Mouse (Mus musculus) midbrain, embryonic 14.5 days (tissue): ENCODE measurements around the gene Kcnd1. TPM values are rescaled to one million over a fixed set of nuclear protein-coding genes. Genes with fewer than 3 reads are reported as not detected.

Experiments used
- ATAC-seq: fragments of 200-750 bp; cut with Nextera tagmentation; 2 replicates; pipeline ENCODE4 v1.8.0; 2017; ENCODE audit warnings: moderate number of reproducible peaks, moderate library complexity; ENCODE audit not compliant: low FRiP score, low TSS enrichment
- DNase-seq: peaks from one replicate; pipeline ENCODE4 v3.0.0-alpha.2; 2015
- H3K27ac ChIP-seq: fragments of 300-500 bp; sonication (generic); replicated peaks from 2 replicates; pipeline ENCODE4 v1.5.1; 2014; ENCODE audit warnings: mild to moderate bottlenecking, low read depth, low read length, moderate library complexity
- H3K27me3 ChIP-seq: fragments of 300-500 bp; sonication (generic); 2 replicates; pipeline ENCODE4 v1.6.1; 2014; ENCODE audit warnings: low read length, control low read depth, mixed read lengths; ENCODE audit not compliant: control insufficient read depth, insufficient read depth
- H3K36me3 ChIP-seq: fragments of 300-500 bp; sonication (generic); 2 replicates; pipeline ENCODE4 v1.6.1; 2014; ENCODE audit warnings: low read length, control low read depth; ENCODE audit not compliant: control insufficient read depth, insufficient read depth
- H3K4me1 ChIP-seq: fragments of 300-500 bp; sonication (generic); 2 replicates; pipeline ENCODE4 v1.6.1; 2014; ENCODE audit warnings: mild to moderate bottlenecking, antibody characterized with exemption, low read length, control low read depth; ENCODE audit not compliant: control insufficient read depth, insufficient read depth
- H3K4me2 ChIP-seq: fragments of 300-500 bp; sonication (generic); 2 replicates; pipeline ENCODE4 v1.6.1; 2014; ENCODE audit warnings: mild to moderate bottlenecking, low read length, moderate library complexity
- H3K4me3 ChIP-seq: fragments of 300-500 bp; sonication (generic); replicated peaks from 2 replicates; pipeline ENCODE4 v1.5.1; 2014; ENCODE audit warnings: low read depth, low read length
- H3K9ac ChIP-seq: fragments of 300-500 bp; sonication (generic); replicated peaks from 2 replicates; pipeline ENCODE4 v1.6.1; 2014; ENCODE audit warnings: mild to moderate bottlenecking, low read length, moderate library complexity
- H3K9me3 ChIP-seq: fragments of 300-500 bp; sonication (generic); 2 replicates; pipeline ENCODE4 v1.6.1; 2016; ENCODE audit warnings: low read length, control low read depth, mixed read lengths; ENCODE audit not compliant: control insufficient read depth
- WGBS: fragments of 180-500 bp; shearing (Covaris S2); extraction: QIAGEN DNeasy Blood & Tissue Kit; methylation state at CpG from one replicate; pipeline ENCODE4 v1.1.7; 2014; 5-methylcytosine and 5-hydroxymethylcytosine counted together
- polyA plus RNA-seq: library from polyadenylated mRNA; unstranded; fragments of >200 nt; fragmentation: Nextera tagmentation; extraction: Ambion mirVana; gene quantifications from 2 replicates; pipeline ENCODE4 v1.2.1, GENCODE M21; 2014

Gene Kcnd1
- polyA plus RNA-seq, 1 experiment from 2014 or later, result 1.7 TPM

DNA sequence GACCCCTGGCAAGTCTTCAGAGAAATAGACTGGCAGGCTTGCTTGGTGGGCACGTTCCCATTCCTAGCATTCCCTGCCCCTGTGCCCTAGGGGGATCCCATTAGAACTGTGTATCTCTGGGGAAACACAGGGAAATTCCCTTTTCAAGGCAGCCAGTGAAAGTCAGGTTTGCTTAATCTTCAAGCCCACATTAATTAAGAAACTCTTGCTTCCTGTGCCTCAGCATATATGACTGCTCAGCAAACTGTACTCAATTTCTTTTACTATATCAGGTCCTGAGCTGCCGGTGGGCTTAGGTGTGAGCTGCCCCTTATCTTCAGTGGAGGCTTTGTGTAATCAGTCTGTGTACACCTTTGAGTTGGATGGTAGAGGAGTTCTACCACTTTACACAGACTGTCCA is 43.7 kb downstream of the Kcnd1 start:
- ATAC-seq (no peak), DNase-seq (no peak)
- Histone ChIP-seq H3K27ac (no peak overlapping the region), H3K4me1 (no peaks in the 10 kb centered on the region), H3K9ac (no peak overlapping the region), H3K4me2 (no peak overlapping the region), H3K36me3 (peaks cover 9% of the 10 kb centered on the region; the same call in 1 of the 2 replicates), H3K27me3 (no peaks in the 10 kb centered on the region), H3K4me3 (no peak overlapping the region), H3K9me3 (no peaks in the 10 kb centered on the region)
- WGBS, result 67% methylated on average over 2 of the region's 2 CpGs

DNA sequence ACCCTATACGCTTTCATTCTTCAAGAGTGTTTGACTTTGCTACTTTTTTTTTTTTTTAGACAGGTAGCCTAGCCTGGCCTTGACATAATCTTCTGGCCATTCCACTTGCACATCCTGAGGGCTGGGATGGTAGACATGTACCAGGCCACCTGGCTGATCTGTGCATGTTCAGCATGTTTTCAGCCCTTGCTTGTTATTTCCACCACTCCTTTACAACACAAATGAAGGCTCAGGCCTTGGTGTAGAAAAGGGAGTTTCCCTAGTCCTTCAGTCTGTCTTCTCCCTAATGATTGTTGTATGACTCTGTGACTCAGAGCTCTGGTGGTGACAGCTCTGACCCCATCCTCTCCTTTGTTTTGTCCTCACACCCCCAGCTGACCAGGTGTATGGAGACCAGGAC is 45.1 kb downstream of the Kcnd1 start:
- 100% methylated on average over 1 of the region's 1 CpGs for WGBS
- Histone ChIP-seq H3K4me3 (no peak overlapping the region), H3K4me1 (no peaks in the 10 kb centered on the region), H3K36me3 (peaks cover 12% of the 10 kb centered on the region; the same call in 1 of the 2 replicates), H3K9me3 (no peaks in the 10 kb centered on the region), H3K4me2 (no peak overlapping the region), H3K27ac (no peak overlapping the region), H3K27me3 (no peaks in the 10 kb centered on the region), H3K9ac (no peak overlapping the region)
- no peak for DNase-seq
- ATAC-seq, result no peak

DNA sequence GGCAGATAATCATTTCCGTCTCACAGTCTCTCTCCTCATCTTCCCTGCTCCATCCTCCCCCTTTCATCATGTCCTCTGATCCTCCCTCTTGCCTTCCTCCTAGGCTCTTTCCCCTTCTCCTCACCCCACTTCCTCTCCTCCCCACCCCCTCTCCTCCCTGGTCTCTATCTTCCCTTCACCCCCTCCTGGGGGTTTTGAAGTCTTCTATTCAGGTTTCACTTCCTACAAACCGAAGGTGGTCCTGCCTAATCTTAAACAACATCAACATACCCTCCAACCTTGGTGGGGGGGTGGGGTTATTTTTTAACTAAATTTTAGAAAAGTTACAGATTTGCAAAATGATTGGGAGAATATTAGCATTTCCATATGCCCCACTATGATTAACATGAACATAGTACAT is 46.4 kb downstream of the Kcnd1 start:
- H3K9ac ChIP-seq, result no peak overlapping the region
- DNase-seq (no peak), ATAC-seq (no peak)
- no peaks in the 10 kb centered on the region for H3K27me3 ChIP-seq
- no peaks in the 10 kb centered on the region for H3K9me3 ChIP-seq
- H3K4me1 ChIP-seq, result no peaks in the 10 kb centered on the region
- H3K27ac ChIP-seq, result no peak overlapping the region
- 53% methylated on average over 2 of the region's 2 CpGs for WGBS
- no peak overlapping the region for H3K4me2 ChIP-seq
- peaks cover 16% of the 10 kb centered on the region; the same call in 1 of the 2 replicates for H3K36me3 ChIP-seq
- no peak overlapping the region for H3K4me3 ChIP-seq

DNA sequence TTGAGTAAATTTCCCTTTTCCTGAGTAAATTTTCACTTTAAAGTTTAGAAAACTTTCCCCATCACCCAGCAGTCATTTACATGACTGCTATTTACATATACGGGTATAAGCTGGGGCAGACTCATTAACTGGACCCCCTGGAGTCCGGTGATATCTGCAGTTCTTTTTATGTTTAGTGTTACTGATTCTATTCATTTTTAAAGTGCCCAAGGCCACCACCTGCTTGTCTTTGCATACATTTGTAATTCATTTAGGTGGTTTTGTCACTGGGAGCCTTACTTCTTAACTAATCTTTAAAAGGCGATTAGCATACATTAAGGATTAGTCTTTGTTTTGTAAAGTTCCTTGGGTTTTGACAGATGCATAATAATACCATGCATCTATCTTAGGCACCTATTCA is 47.7 kb downstream of the Kcnd1 start:
- Histone ChIP-seq H3K4me3 (no peak overlapping the region), H3K27ac (no peak overlapping the region), H3K4me1 (no peaks in the 10 kb centered on the region), H3K9ac (no peak overlapping the region), H3K36me3 (peaks cover 21% of the 10 kb centered on the region; the same call in 1 of the 2 replicates), H3K27me3 (no peaks in the 10 kb centered on the region), H3K4me2 (no peak overlapping the region), H3K9me3 (no peaks in the 10 kb centered on the region)
- peak; percentile 31 for DNase-seq
- no peak for ATAC-seq
- WGBS, result 17% methylated on average over 3 of the region's 3 CpGs

DNA sequence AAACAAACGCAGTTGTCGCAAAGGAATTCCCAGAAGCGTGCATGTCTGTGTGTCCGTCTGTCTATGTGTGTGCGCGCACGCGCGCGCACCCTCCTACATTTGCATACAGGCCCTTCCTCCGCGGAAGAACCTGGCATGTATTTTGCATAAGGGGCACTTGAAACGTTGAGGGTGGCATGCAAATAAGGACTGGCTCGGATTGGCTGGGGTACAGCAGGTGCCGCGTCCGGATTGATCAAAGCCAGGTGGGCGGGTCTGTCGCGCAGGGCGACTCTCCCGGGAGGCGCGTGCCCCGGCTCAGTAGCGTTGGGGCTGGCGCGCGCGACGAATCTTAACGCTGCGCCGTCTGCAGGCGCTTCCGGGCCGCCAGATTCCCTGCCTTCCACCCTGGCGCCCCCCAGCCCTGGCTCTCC is 55.9 kb downstream of the Kcnd1 start, which contains the start of gene Pim2:
Gene Pim2 (plus strand): TSS at position 256 of the 413 bp plus-strand sequence.
- Histone ChIP-seq H3K4me2 (peak within 1 kb of the TSS; percentile 79), H3K27me3 (no peaks in the 10 kb centered on the region), H3K36me3 (0 out of 2 replicates have a peak, but pooled peaks cover 7% of the 10 kb centered on the region), H3K4me1 (no peaks in the 10 kb centered on the region; the same call in 1 of the 2 replicates), H3K27ac (peak within 1 kb of the TSS; percentile 60; the same call in 1 of the 2 replicates), H3K4me3 (peak within 1 kb of the TSS; percentile 50), H3K9ac (peak within 1 kb of the TSS; percentile 59), H3K9me3 (no peaks in the 10 kb centered on the region)
- WGBS, result 23% methylated on average over 38 of the region's 38 CpGs
- ATAC-seq, result peak; percentile 90
- peak; percentile 89 for DNase-seq

DNA sequence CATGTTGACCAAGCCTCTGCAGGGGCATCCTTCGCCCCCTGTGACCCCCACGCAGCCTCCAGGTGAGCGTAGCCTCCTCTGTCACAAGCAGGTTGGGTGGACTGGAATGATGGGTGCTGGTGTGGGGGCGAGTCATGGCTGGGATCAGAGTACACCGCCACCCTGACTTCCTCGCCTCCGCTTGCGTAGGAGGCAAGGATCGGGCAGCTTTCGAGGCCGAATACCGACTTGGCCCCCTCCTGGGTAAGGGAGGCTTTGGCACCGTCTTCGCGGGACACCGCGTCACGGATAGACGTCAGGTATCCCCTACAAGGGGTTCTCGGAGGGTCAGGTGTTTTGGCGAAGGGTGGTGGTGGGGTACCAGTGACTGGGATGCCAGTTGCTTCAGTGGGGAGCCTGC is 56.4 kb downstream of the Kcnd1 start:
- 27% methylated on average over 21 of the region's 21 CpGs for WGBS
- no peak for DNase-seq
- Histone ChIP-seq H3K9me3 (no peaks in the 10 kb centered on the region), H3K36me3 (0 out of 2 replicates have a peak, but pooled peaks cover 7% of the 10 kb centered on the region), H3K4me2 (peak overlapping the region; percentile 79), H3K4me3 (peak overlapping the region; percentile 50), H3K9ac (peak overlapping the region; percentile 59), H3K27me3 (no peaks in the 10 kb centered on the region), H3K27ac (peak overlapping the region; percentile 60; the same call in 1 of the 2 replicates), H3K4me1 (no peaks in the 10 kb centered on the region; the same call in 1 of the 2 replicates)
- ATAC-seq, result peak; percentile 15; the same call in 1 of the 2 replicates

DNA sequence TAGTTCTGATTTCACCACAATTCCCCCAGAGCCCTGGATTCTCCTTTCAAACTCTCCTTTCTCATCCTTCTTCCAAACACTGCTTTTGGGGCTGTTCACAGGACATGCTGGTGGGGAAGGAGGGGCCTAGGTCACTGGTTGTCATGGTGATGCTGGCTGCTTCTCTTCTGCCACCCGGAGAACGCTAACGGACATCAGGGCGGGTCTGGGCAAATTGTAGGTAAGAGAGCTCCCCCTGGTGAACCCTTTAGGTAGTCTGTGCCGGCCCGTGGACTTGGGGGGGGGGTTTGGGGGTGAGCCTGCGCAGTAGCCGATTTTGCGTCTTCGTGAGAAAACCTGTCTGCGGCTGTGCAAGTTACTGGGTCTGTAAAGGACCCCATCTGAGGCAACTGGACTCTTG is 57.7 kb downstream of the Kcnd1 start:
- WGBS, result 20% methylated on average over 11 of the region's 11 CpGs
- Histone ChIP-seq H3K36me3 (0 out of 2 replicates have a peak, but pooled peaks cover 2% of the 10 kb centered on the region), H3K9me3 (no peaks in the 10 kb centered on the region), H3K4me1 (no peaks in the 10 kb centered on the region; the same call in 1 of the 2 replicates), H3K27me3 (no peaks in the 10 kb centered on the region), H3K9ac (no peak overlapping the region), H3K4me2 (peak overlapping the region; percentile 79), H3K4me3 (peak overlapping the region; percentile 50), H3K27ac (no peak overlapping the region)
- ATAC-seq (peak; percentile 41), DNase-seq (peak; percentile 86)

DNA sequence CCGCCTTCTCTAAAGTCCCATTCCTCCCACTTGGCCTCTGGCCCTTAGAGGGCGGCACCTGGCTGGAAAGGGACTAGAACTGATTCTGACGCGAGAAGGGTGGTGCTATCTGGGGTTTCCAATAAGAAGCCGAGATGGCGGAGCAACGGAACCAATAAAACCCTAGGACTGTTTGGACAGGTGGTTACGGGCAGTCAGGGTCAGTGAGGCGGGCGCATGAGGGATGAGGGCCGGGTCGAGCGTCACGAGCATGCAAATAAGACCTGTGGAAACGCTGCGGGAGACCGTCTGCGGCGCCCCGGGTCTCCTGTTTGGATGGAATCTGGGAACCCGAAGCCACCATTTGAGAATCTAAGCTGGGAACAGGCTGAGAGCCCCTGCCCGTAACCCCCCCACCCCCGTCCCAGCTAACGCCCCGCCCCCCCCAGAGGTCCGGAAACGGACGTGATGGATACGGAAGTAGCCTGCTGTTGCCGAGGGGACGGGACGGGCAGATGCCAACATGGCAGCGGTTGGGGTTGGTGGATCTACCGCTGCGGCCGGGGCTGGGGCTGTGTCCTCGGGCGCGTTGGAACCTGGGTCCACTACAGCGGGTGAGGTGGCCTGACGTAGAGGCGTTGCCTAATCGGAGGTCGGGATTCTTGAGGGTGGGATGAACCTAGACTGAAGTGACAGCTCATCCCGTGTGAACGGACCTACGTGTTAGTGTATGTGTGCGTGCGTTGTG is 61.9 kb downstream of the Kcnd1 start, which contains the start of gene Slc35a2:
Gene Slc35a2 (plus strand): TSS at position 188 of the 727 bp plus-strand sequence.
- peak within 1 kb of the TSS; percentile 89 for H3K27ac ChIP-seq
- no peaks in the 10 kb centered on the region; the same call in 1 of the 2 replicates for H3K4me1 ChIP-seq
- H3K36me3 ChIP-seq, result no peaks in the 10 kb centered on the region
- H3K9me3 ChIP-seq, result no peaks in the 10 kb centered on the region
- peak within 1 kb of the TSS; percentile 57; the same call in 1 of the 2 replicates for H3K9ac ChIP-seq
- no peaks in the 10 kb centered on the region for H3K27me3 ChIP-seq
- DNase-seq (peak; percentile 85), ATAC-seq (peak; percentile 83)
- H3K4me3 ChIP-seq, result peak within 1 kb of the TSS; percentile 48
- H3K4me2 ChIP-seq, result peak within 1 kb of the TSS; percentile 57
- 19% methylated on average over 49 of the region's 49 CpGs for WGBS
